Mouse (Mus musculus): ENCODE results near the gene Bptf.

DNA sequence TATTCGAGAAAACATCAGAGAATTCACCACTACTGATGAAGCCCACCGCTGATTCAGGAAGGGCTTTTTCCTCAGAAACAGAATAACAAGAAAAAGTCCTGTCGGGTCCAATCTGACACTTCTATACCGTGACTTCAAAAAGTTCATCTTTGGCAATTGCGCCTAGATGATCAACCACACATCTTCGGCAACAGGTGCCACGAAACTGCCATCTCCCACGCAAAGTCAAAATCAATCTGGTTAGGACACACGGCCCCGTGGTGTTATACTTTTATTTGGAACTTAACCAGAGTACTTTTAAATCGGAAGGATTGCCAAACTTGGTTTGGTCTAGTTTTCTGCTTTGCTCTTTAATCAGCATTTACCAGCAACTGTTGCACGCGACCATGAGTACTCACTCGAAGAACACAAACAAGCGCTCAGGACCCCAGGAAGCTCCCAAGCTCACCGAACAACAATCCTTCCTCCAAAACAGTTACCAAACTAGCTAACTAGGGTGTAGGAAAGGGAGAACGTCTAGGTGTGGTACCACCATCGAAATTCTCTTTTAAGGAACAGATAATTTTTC is 1.6 kb downstream of the Bptf start:
- TF ChIP-seq CTCF (IDR thresholded peaks at IDR 0.05; ENCODE audit: control insufficient read depth, insufficient read depth, insufficient replicate concordance, low read depth, low read length) (no peak), POLR2A (IDR thresholded peaks at IDR 0.05; ENCODE audit: control insufficient read depth, low read depth, low read length) (no peak)
